Mouse (Mus musculus) liver, embryonic 12.5 days (tissue): Measurements from ENCODE around the gene Rbck1. TPM values are rescaled to one million over a fixed set of nuclear protein-coding genes. Genes with fewer than 3 reads are reported as not detected.
A peak's percentile ranks its signal among the peaks of the same experiment; 100 is the strongest.

Experiments used
- ATAC-seq: fragments of 200-750 bp; cut with Nextera tagmentation; 2 replicates; pipeline ENCODE4 v1.8.0; 2017; ENCODE audit warnings: moderate number of reproducible peaks, mild to moderate bottlenecking, moderate library complexity
- H3K27ac ChIP-seq: fragments of 300-500 bp; sonication (generic); 2 replicates; pipeline ENCODE4 v1.5.1; 2016; ENCODE audit warnings: mild to moderate bottlenecking
- H3K27me3 ChIP-seq: fragments of 300-500 bp; sonication (generic); replicated peaks from 2 replicates; pipeline ENCODE4 v1.6.1; 2016; ENCODE audit warnings: mild to moderate bottlenecking, moderate library complexity
- H3K36me3 ChIP-seq: fragments of 300-500 bp; sonication (generic); 2 replicates; pipeline ENCODE4 v1.6.1; 2016; ENCODE audit warnings: mild to moderate bottlenecking, moderate library complexity
- H3K4me1 ChIP-seq: fragments of 300-500 bp; sonication (generic); 2 replicates; pipeline ENCODE4 v1.6.1; 2016
- H3K4me2 ChIP-seq: fragments of 300-500 bp; sonication (generic); 2 replicates; pipeline ENCODE4 v1.6.1; 2016; ENCODE audit warnings: mild to moderate bottlenecking, moderate library complexity
- H3K4me3 ChIP-seq: fragments of 300-500 bp; sonication (generic); 2 replicates; pipeline ENCODE4 v1.5.1; 2016; ENCODE audit warnings: mild to moderate bottlenecking, moderate library complexity
- H3K9ac ChIP-seq: fragments of 300-500 bp; sonication (generic); 2 replicates; pipeline ENCODE4 v1.6.1; 2016; ENCODE audit warnings: mild to moderate bottlenecking, moderate library complexity
- H3K9me3 ChIP-seq: fragments of 300-500 bp; sonication (generic); replicated peaks from 2 replicates; pipeline ENCODE4 v1.6.1; 2016; ENCODE audit warnings: mild to moderate bottlenecking, moderate library complexity
- WGBS: fragments of 180-500 bp; shearing (Covaris S2); methylation state at CpG from one replicate; pipeline ENCODE4 v1.1.7; 2016; ENCODE audit not compliant: insufficient replicate concordance; 5-methylcytosine and 5-hydroxymethylcytosine counted together
- polyA plus RNA-seq: library from polyadenylated mRNA; unstranded; fragments of >200 nt; fragmentation: Nextera tagmentation; extraction: Ambion mirVana; gene quantifications from 2 replicates; pipeline ENCODE4 v1.2.1, GENCODE M21; 2016

Gene Rbck1
- polyA plus RNA-seq, 1 experiment from 2014 or later: 69.6 TPM

DNA sequence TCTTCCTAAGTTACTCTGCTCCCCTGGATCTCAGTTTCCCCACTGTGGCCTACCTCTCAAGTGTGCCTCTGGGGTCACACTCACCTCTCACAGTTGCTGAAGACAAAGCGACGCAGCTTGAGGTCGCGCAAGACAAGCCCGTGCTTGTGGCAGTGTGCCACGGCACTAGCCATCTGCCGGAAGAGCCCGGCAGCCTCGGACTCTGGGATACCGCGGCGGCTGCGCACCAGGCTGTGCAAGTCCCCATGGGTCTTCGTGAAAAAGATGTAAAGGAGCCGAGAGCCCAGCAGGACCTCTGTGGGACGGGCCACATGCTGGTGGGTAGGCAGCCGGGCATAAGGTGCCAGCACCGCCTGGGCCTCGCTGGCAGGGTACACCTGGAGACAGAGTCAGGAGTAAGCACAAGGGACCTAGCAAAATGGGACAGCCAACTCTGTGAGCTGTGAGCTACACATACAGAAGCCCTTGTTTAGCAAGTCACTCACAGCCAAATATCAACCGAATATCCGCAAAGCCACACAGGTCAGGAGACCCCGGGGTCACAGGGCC lies 7.3 kb upstream of the Rbck1 start:
- Histone ChIP-seq H3K9ac (no peak overlapping the region), H3K9me3 (no peaks in the 10 kb centered on the region), H3K4me1 (peaks cover 41% of the 10 kb centered on the region), H3K4me2 (no peak overlapping the region), H3K27me3 (peaks cover 25% of the 10 kb centered on the region), H3K27ac (no peak overlapping the region), H3K36me3 (peaks cover 18% of the 10 kb centered on the region), H3K4me3 (no peak overlapping the region)
- no peak for ATAC-seq
- 88% methylated on average over 22 of the region's 22 CpGs for WGBS

DNA sequence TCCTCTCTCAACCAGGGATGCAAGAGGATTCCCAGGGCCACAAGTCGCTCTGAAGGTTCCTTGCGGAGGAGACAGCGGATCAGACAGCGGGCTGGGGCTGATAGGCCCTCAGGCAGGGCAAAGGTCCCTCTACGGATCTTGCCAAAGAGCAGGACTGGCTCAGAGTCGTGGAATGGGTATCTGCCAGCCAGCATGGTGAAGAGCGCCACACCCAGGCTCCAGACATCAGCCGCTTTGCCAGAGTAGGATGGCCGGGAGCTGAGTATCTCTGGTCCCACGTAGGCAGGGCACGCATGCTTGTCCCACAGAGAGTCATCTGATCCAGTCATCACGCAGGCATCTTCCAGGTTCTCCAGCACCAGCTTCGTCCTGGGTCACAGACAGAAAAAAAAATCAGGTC lies 5.9 kb upstream of the Rbck1 start:
- Histone ChIP-seq H3K27me3 (peaks cover 25% of the 10 kb centered on the region), H3K4me2 (no peak overlapping the region), H3K9ac (no peak overlapping the region), H3K4me3 (no peak overlapping the region), H3K36me3 (peaks cover 18% of the 10 kb centered on the region), H3K27ac (no peak overlapping the region), H3K9me3 (no peaks in the 10 kb centered on the region), H3K4me1 (peaks cover 35% of the 10 kb centered on the region)
- 80% methylated on average over 13 of the region's 13 CpGs for WGBS
- no peak for ATAC-seq

DNA sequence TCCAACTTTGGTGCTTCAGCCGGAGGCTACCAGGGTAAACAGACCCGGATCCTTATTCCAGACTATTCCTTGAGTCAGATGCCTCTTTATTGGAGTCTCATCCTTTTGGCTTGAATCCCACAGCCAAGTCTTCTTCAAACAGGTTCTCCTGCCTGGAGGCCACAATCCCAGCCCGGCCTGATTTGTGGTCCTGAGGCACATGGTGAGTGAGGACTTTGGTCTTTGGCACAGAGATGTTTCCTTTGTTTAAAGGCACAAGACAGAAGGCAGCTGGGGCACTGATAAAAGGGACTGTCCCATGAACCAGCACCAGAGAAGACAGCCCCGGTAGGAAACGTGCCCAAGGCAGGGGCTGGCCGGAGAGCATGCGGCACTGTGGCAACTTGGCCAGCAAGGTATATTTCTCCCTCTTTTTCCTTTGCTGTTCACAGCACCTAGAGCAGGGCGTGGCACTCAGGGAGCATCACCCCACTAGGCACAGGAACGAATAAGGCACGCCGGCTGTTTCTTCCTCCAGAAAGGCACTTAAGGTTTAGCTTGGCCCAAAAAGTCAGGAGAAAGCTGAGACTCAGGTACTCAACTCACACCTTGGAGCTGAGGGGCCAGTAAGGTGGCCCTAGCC lies 5.2 kb upstream of the Rbck1 start:
- no peak overlapping the region for H3K9ac ChIP-seq
- 80% methylated on average over 11 of the region's 11 CpGs for WGBS
- H3K4me2 ChIP-seq: no peak overlapping the region
- H3K27ac ChIP-seq: no peak overlapping the region
- H3K4me3 ChIP-seq: no peak overlapping the region
- H3K4me1 ChIP-seq: peaks cover 35% of the 10 kb centered on the region
- peaks cover 18% of the 10 kb centered on the region for H3K36me3 ChIP-seq
- ATAC-seq: no peak
- no peaks in the 10 kb centered on the region for H3K9me3 ChIP-seq
- H3K27me3 ChIP-seq: peaks cover 20% of the 10 kb centered on the region

DNA sequence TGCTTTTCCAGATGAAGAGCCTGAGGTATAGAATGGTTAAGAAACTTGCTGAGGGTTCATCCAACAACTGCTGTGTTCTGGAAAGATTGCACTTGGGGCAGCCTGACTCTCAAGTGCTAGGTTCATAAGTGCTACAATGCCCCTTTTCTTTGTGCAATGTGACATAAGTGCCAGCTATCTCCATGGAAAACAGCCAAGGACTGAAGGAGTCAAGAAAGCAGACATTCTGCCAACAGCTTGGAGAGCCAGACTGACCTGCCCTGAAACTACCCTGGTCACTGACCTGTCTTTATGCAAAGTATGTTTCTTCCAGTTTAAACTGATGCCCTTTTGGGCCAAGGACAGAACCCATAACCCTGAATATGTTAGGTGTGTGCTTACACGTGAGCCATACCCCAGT lies 4.4 kb upstream of the Rbck1 start:
- no peak overlapping the region for H3K4me3 ChIP-seq
- H3K27me3 ChIP-seq: peaks cover 12% of the 10 kb centered on the region
- no peak overlapping the region for H3K4me2 ChIP-seq
- WGBS: 67% methylated on average over 1 of the region's 1 CpGs
- H3K27ac ChIP-seq: no peak overlapping the region
- H3K36me3 ChIP-seq: peaks cover 18% of the 10 kb centered on the region
- no peak overlapping the region for H3K9ac ChIP-seq
- no peak for ATAC-seq
- H3K4me1 ChIP-seq: peaks cover 29% of the 10 kb centered on the region
- H3K9me3 ChIP-seq: no peaks in the 10 kb centered on the region

DNA sequence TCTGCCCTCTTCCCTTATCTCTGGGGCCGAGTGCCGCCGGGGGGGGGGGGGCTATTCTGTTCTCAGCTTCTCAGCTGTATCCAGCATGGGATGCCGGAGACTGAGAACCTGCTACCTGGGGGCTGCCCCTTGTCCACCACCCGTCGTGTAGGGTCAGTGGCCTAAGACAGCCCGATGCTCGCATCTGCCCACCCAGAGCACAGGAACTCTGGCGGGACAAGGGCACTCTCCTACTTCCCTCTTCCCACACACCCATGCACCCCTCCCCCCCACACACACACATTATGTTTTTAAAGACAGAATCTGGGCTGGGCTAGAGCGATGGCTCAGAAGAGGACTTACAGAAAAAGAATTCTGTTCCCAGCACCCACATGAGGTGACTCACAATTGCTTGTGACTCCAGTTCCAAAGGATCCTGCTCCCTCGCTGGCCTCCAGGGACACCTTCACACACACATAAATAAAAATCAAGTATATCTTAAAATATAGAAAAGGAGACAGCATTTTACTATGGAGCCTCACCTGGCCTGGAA lies 2.9 kb upstream of the Rbck1 start:
- Histone ChIP-seq H3K36me3 (peaks cover 22% of the 10 kb centered on the region), H3K4me2 (no peak overlapping the region), H3K9me3 (no peaks in the 10 kb centered on the region), H3K4me1 (peaks cover 44% of the 10 kb centered on the region), H3K27me3 (peaks cover 12% of the 10 kb centered on the region), H3K27ac (no peak overlapping the region), H3K4me3 (no peak overlapping the region), H3K9ac (no peak overlapping the region)
- no peak for ATAC-seq
- WGBS: 30% methylated on average over 11 of the region's 11 CpGs

DNA sequence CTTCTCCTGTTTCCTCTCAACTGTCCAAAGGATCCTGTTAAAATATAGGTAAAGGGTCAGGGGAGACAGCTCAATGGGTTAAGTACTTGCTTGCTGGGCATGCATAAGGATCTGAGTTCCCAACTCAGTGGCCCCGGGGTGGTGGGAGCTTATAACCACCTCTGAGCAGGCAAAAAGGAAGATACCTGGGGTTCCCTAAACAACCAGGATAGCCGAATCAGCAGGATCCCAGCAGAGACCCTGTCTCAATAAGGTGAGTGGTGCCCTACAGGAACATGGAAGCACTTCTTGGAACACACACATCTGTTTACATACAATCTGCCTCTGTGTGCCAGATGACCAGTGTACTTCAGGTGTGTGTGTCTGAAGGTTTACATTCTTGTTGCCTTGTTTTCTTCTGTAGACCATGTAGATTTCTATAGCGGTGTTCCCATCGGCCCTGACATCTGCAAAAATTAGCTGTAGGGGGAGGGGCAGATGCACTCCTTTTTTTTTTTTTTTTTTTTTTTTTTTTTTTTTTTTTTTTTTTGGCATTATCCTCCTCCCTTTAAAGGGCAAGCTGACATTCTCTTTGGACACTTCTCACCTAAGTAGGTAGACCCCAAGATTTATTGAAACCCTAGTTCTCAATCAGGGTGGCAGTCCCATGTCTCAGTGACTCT lies 1.0 kb upstream of the Rbck1 start:
- H3K27me3 ChIP-seq: peaks cover 12% of the 10 kb centered on the region
- H3K4me2 ChIP-seq: peak overlapping the region; percentile 81
- WGBS: 60% methylated on average over 4 of the region's 4 CpGs

DNA sequence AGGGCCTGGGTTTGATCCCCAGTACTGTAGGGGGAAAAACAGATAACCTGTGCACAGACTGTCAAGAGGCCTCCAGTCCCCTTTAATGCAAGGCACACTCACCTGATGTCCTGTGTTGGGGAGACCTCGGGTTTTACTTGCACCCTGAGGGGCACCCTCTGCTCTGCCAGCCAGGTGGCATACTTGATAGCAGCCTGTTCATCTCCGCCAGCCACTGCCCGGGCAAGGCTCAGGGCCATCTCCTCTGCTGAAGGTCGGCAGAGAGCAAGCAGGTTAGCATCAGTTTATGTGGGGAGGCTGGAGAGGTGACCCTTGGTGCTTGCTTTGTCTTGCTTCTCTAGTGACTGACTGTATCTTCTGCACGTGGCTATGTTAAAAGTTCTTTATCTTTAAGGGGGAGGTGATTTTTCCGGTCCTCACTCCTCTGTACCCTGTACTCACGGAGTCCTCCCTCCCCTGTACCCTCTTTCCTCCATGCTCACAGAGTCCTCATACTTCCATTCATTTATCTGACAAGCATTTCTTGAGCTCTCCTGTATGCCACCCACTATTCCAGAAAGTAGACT lies 1.5 kb downstream of the Rbck1 start:
- Histone ChIP-seq H3K4me1 (peaks cover 65% of the 10 kb centered on the region), H3K27me3 (peaks cover 4% of the 10 kb centered on the region; the same call in 1 of the 2 replicates), H3K4me2 (peak overlapping the region; percentile 81), H3K4me3 (peak overlapping the region; percentile 88), H3K9ac (peak overlapping the region; percentile 88), H3K9me3 (no peaks in the 10 kb centered on the region), H3K36me3 (peaks cover 48% of the 10 kb centered on the region), H3K27ac (peak overlapping the region; percentile 92)
- 20% methylated on average over 7 of the region's 7 CpGs for WGBS
- ATAC-seq: peak; percentile 8; the same call in 1 of the 2 replicates

More for the DNA sequence above, 1.0 kb upstream of the Rbck1 start:
- Histone ChIP-seq H3K9ac (no peak overlapping the region), H3K9me3 (no peaks in the 10 kb centered on the region), H3K4me3 (no peak overlapping the region), H3K27ac (no peak overlapping the region), H3K36me3 (peaks cover 35% of the 10 kb centered on the region), H3K4me1 (peaks cover 59% of the 10 kb centered on the region)
- ATAC-seq: no peak

DNA sequence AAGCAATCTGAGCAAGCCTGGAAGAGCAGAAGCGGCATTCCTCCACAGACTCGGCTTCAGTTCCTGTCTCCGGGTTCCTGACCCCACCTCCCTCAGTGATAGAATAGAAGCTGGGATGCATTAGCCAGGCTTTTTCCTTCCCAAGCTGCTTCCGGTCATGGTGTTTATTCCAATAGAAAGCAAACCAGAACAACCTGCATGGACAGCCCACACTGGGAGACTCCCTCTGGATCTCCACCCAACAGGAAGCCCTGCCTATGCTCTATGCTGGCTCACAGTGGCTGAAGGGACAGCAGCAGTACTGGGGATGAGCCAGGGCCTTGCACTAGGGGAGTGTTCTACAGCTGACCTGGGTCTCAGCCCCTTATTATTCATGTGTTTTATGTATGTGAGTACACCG lies 4.5 kb downstream of the Rbck1 start:
- Histone ChIP-seq H3K4me2 (no peak overlapping the region), H3K27me3 (no peaks in the 10 kb centered on the region), H3K4me1 (peaks cover 42% of the 10 kb centered on the region), H3K36me3 (peaks cover 78% of the 10 kb centered on the region), H3K4me3 (no peak overlapping the region), H3K27ac (no peak overlapping the region), H3K9me3 (no peaks in the 10 kb centered on the region), H3K9ac (no peak overlapping the region)
- WGBS: 78% methylated on average over 5 of the region's 5 CpGs
- ATAC-seq: no peak

DNA sequence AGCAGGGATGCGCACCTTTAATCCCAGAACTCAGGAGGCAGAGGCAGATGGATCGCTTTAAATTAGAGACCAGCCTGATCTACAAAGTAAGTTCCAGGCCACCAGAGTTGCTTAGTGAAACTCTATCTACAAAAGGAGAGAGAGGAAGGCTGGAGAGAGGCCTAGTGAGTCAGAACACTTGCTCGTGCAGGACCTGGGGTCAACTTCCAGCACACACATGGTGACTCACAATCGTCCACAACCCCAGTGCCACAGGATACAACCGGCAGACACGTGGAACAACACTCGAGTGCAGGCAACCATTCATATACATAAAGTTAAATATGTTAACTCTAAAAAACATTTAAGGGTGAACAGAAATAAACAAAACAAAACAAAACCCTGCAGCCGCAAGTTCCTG lies 5.8 kb downstream of the Rbck1 start:
- Histone ChIP-seq H3K4me3 (no peak overlapping the region), H3K4me2 (no peak overlapping the region), H3K36me3 (peaks cover 91% of the 10 kb centered on the region), H3K9me3 (no peaks in the 10 kb centered on the region), H3K9ac (no peak overlapping the region), H3K27me3 (no peaks in the 10 kb centered on the region), H3K27ac (no peak overlapping the region), H3K4me1 (peaks cover 35% of the 10 kb centered on the region)
- ATAC-seq: no peak
- WGBS: 91% methylated on average over 8 of the region's 8 CpGs

DNA sequence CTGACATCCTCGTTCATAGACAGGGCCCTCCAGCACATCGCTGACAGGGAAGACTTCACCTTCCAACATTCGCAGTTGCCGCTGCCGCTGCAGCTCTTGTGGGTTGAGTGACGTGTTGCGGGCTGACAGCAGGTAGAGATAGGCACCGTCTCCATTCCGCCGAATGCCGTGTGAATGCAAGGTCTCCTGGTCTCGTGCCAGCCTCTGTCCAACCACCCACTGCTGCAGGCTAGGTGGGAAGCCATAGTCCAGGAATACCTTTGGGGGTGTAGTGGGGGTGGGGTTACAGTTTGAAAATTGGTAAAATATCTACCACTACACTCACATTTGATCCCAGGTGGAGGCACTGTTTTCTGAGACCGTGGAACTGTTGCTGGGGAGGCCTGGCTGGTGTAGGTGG lies 6.3 kb downstream of the Rbck1 start:
- 87% methylated on average over 13 of the region's 13 CpGs for WGBS
- ATAC-seq: no peak
- H3K4me1 ChIP-seq: peaks cover 30% of the 10 kb centered on the region
- H3K9ac ChIP-seq: no peak overlapping the region
- no peak overlapping the region for H3K27ac ChIP-seq
- peaks cover 96% of the 10 kb centered on the region for H3K36me3 ChIP-seq
- H3K9me3 ChIP-seq: no peaks in the 10 kb centered on the region
- H3K27me3 ChIP-seq: no peaks in the 10 kb centered on the region
- no peak overlapping the region for H3K4me3 ChIP-seq
- H3K4me2 ChIP-seq: no peak overlapping the region

DNA sequence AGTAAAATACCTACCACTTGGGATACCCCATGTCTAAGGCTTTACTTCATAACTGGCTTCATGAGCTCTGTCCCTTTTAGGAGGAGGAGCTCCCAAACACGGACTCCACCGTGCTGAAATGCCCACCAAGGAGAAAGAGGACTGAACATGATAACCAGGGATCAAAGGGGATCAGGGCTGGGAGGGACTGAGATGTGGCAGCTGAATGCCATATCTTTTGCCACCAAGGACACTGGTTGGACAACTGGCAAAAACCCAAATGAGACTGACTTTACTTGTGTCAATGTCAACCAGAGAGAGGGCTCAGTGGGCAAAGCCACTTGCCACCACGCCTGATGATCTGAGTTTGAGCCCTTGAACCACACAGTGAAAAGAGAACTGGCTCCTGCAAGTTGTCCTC lies 7.6 kb downstream of the Rbck1 start:
- Histone ChIP-seq H3K27ac (no peak overlapping the region), H3K4me3 (no peak overlapping the region)
- WGBS: 81% methylated on average over 3 of the region's 3 CpGs

DNA sequence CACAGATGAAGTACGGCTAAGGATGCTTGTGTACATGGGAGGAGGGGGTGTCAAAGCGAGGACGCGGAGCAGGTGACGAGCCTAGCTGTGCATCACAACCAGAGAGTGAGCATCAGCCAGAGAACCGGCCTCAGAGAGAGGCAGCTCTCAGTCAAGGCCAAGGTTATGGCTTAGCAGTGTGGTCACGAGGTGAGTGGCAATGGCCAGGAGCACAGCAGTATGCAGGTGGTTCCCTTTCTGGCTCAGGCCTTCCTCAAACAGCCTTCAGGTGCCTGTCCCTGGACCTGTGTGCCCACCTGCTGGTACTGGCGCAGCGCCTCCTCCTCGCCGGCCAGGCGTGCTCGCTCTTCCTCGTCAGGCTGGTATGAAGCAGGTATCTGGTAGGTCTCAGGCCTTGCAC lies 8.5 kb downstream of the Rbck1 start:
- Histone ChIP-seq H3K4me3 (no peak overlapping the region), H3K36me3 (peaks cover 100% of the 10 kb centered on the region), H3K9ac (no peak overlapping the region), H3K27me3 (no peaks in the 10 kb centered on the region), H3K4me2 (no peak overlapping the region), H3K9me3 (no peaks in the 10 kb centered on the region), H3K4me1 (peaks cover 12% of the 10 kb centered on the region), H3K27ac (no peak overlapping the region)
- WGBS: 93% methylated on average over 14 of the region's 14 CpGs
- ATAC-seq: no peak

More for the DNA sequence above, 7.6 kb downstream of the Rbck1 start:
- Histone ChIP-seq H3K36me3 (peaks cover 100% of the 10 kb centered on the region), H3K27me3 (no peaks in the 10 kb centered on the region), H3K9ac (no peak overlapping the region), H3K4me2 (no peak overlapping the region), H3K4me1 (peaks cover 17% of the 10 kb centered on the region), H3K9me3 (no peaks in the 10 kb centered on the region)
- ATAC-seq: no peak
